Mouse (Mus musculus): ENCODE data around the gene Kcnk12. TPM values are rescaled to one million over a fixed set of nuclear protein-coding genes. Genes with fewer than 3 reads are reported as not detected.

Kcnk12 gene
- polyA plus RNA-seq, 1 experiment from 2014 or later = 0.06 TPM

- 68% methylated on average over 3 of the region's 3 CpGs for WGBS
- Histone ChIP-seq H3K4me3 (no peak overlapping the region), H3K27ac (no peak overlapping the region), H3K4me1 (no peaks in the 10 kb centered on the region), H3K9me3 (no peaks in the 10 kb centered on the region), H3K27me3 (ENCODE audit: insufficient read depth, poor library complexity, severe bottlenecking) (peaks cover 18% of the 10 kb centered on the region; the same call in 1 of the 2 replicates), H3K36me3 (no peaks in the 10 kb centered on the region)
- no peak for DNase-seq (ENCODE audit: low spot score)
Measured at GRCm38 (mm10) chr17:87737144-87737543, 60.6 kb downstream of the Kcnk12 start.

- Histone ChIP-seq H3K27me3 (ENCODE audit: insufficient read depth, poor library complexity, severe bottlenecking) (no peaks in the 10 kb centered on the region), H3K4me1 (no peaks in the 10 kb centered on the region), H3K36me3 (no peaks in the 10 kb centered on the region), H3K4me3 (no peak overlapping the region), H3K9me3 (no peaks in the 10 kb centered on the region), H3K27ac (no peak overlapping the region)
- WGBS = 81% methylated on average over 8 of the region's 8 CpGs
- peak; percentile 51 for DNase-seq (ENCODE audit: low spot score)
Measured at GRCm38 (mm10) chr17:87734471-87734870, 63.3 kb downstream of the Kcnk12 start.

GRCm38 (mm10) chr17:87731962-87732361 is 65.8 kb downstream of the Kcnk12 start:
- H3K27ac ChIP-seq = no peak overlapping the region
- DNase-seq (ENCODE audit: low spot score) = no peak
- no peaks in the 10 kb centered on the region for H3K27me3 ChIP-seq (ENCODE audit: insufficient read depth, poor library complexity, severe bottlenecking)
- no peaks in the 10 kb centered on the region for H3K36me3 ChIP-seq
- no peaks in the 10 kb centered on the region for H3K9me3 ChIP-seq
- no peaks in the 10 kb centered on the region for H3K4me1 ChIP-seq
- 76% methylated on average over 4 of the region's 4 CpGs for WGBS
- no peak overlapping the region for H3K4me3 ChIP-seq

GRCm38 (mm10) chr17:87726489-87727356 is 71.1 kb downstream of the Kcnk12 start:
- Histone ChIP-seq H3K27me3 (ENCODE audit: insufficient read depth, poor library complexity, severe bottlenecking) (no peaks in the 10 kb centered on the region), H3K4me1 (no peaks in the 10 kb centered on the region), H3K36me3 (peaks cover 39% of the 10 kb centered on the region), H3K4me3 (no peak overlapping the region), H3K9me3 (no peaks in the 10 kb centered on the region), H3K27ac (no peak overlapping the region)
- DNase-seq (ENCODE audit: low spot score) = peak; percentile 48
- 93% methylated on average over 12 of the region's 12 CpGs for WGBS

GRCm38 (mm10) chr17:87724727-87725126 is 73.1 kb downstream of the Kcnk12 start:
- DNase-seq (ENCODE audit: low spot score) = no peak
- no peaks in the 10 kb centered on the region for H3K4me1 ChIP-seq
- no peaks in the 10 kb centered on the region for H3K9me3 ChIP-seq
- 90% methylated on average over 7 of the region's 7 CpGs for WGBS
- no peak overlapping the region for H3K4me3 ChIP-seq
- H3K27ac ChIP-seq = no peak overlapping the region
- H3K27me3 ChIP-seq (ENCODE audit: insufficient read depth, poor library complexity, severe bottlenecking) = no peaks in the 10 kb centered on the region
- peaks cover 52% of the 10 kb centered on the region for H3K36me3 ChIP-seq

GRCm38 (mm10) chr17:87700101-87700500 is 97.7 kb downstream of the Kcnk12 start:
- peaks cover 63% of the 10 kb centered on the region for H3K36me3 ChIP-seq
- WGBS = 77% methylated on average over 8 of the region's 8 CpGs
- H3K4me1 ChIP-seq = peaks cover 12% of the 10 kb centered on the region
- no peaks in the 10 kb centered on the region for H3K9me3 ChIP-seq
- no peak overlapping the region for H3K27ac ChIP-seq
- no peaks in the 10 kb centered on the region for H3K27me3 ChIP-seq (ENCODE audit: insufficient read depth, poor library complexity, severe bottlenecking)
- no peak for DNase-seq (ENCODE audit: low spot score)
- H3K4me3 ChIP-seq = no peak overlapping the region

- Histone ChIP-seq H3K27me3 (ENCODE audit: insufficient read depth, poor library complexity, severe bottlenecking) (no peaks in the 10 kb centered on the region), H3K9me3 (no peaks in the 10 kb centered on the region), H3K27ac (no peak overlapping the region), H3K36me3 (peaks cover 65% of the 10 kb centered on the region), H3K4me1 (peaks cover 12% of the 10 kb centered on the region), H3K4me3 (no peak overlapping the region)
- no peak for DNase-seq (ENCODE audit: low spot score)
- 75% methylated on average over 16 of the region's 16 CpGs for WGBS
Measured at GRCm38 (mm10) chr17:87698996-87699765, 98.6 kb downstream of the Kcnk12 start.

- 83% methylated on average over 6 of the region's 6 CpGs for WGBS
- H3K4me1 ChIP-seq = peaks cover 12% of the 10 kb centered on the region
- no peak overlapping the region for H3K27ac ChIP-seq
- H3K4me3 ChIP-seq = no peak overlapping the region
- H3K9me3 ChIP-seq = no peaks in the 10 kb centered on the region
- DNase-seq (ENCODE audit: low spot score) = no peak
- H3K27me3 ChIP-seq (ENCODE audit: insufficient read depth, poor library complexity, severe bottlenecking) = no peaks in the 10 kb centered on the region
- peaks cover 59% of the 10 kb centered on the region for H3K36me3 ChIP-seq
Measured at GRCm38 (mm10) chr17:87696814-87697213, 101.0 kb downstream of the Kcnk12 start.

- H3K4me1 ChIP-seq = peaks cover 12% of the 10 kb centered on the region
- WGBS = 92% methylated on average over 11 of the region's 11 CpGs
- no peak overlapping the region for H3K27ac ChIP-seq
- peaks cover 58% of the 10 kb centered on the region for H3K36me3 ChIP-seq
- no peak for DNase-seq (ENCODE audit: low spot score)
- H3K27me3 ChIP-seq (ENCODE audit: insufficient read depth, poor library complexity, severe bottlenecking) = no peaks in the 10 kb centered on the region
- H3K4me3 ChIP-seq = no peak overlapping the region
- H3K9me3 ChIP-seq = no peaks in the 10 kb centered on the region
Measured at GRCm38 (mm10) chr17:87695874-87696465, 101.8 kb downstream of the Kcnk12 start.

Other genes with a start within 250 kb of the Kcnk12 start
- 7.4 and 33.9 TPM in 2 replicates for gene Epcam, start 162.0 kb downstream of the Kcnk12 start, polyA plus RNA-seq (2016; fragmentation: Nextera tagmentation; extraction: Ambion mirVana)
- 63.8 and 75.1 TPM in 2 replicates for gene Msh2, start 125.7 kb downstream of the Kcnk12 start, polyA plus RNA-seq (2016; fragmentation: Nextera tagmentation; extraction: Ambion mirVana)
- gene Rpl36-ps4, start 123.0 kb upstream of the Kcnk12 start, polyA plus RNA-seq (2016; fragmentation: Nextera tagmentation; extraction: Ambion mirVana) = not detected in 2 replicates
- 53.6 and 58.1 TPM in 2 replicates for gene Msh6, start 177.1 kb upstream of the Kcnk12 start, polyA plus RNA-seq (2016; fragmentation: Nextera tagmentation; extraction: Ambion mirVana)

Data from heart, embryonic 10.5 days (tissue).